Mouse (Mus musculus) MEL (cell line): ENCODE measurements around the gene Cxcl17. TPM values are rescaled to one million over a fixed set of nuclear protein-coding genes. Genes with fewer than 3 reads are reported as not detected.

Experiments used
- DNase-seq: peaks from one replicate; pipeline ENCODE4 v3.0.0; 2011; ENCODE audit warnings: low read depth, low spot score
- H3K27ac ChIP-seq: 2 replicates; pipeline ENCODE4 v1.5.1; 2012; ENCODE audit warnings: low read depth, mild to moderate bottlenecking, control low read depth, low read length, moderate library complexity; ENCODE audit not compliant: control insufficient read depth
- H3K27me3 ChIP-seq, 2 experiments: fragments of 150-350 bp in 1 of 2; sonication (generic) in 1 of 2; 2 replicates each; pipeline ENCODE4 v1.6.1; 2012; ENCODE audit warnings: low read length in 2 of 2, mild to moderate bottlenecking in 2 of 2, improper control_type of control experiment in 1 of 2, moderate library complexity in 1 of 2; ENCODE audit not compliant: insufficient read depth in 2 of 2, control insufficient read depth in 1 of 2
- H3K36me3 ChIP-seq, 2 experiments: 2 replicates each; pipeline ENCODE4 v1.6.1; 2012 to 2014; ENCODE audit warnings: low read length in 2 of 2, improper control_type of control experiment in 1 of 2, inconsistent platforms in 1 of 2, mild to moderate bottlenecking in 1 of 2; ENCODE audit not compliant: insufficient read depth in 2 of 2, control insufficient read depth in 1 of 2
- H3K4me1 ChIP-seq, 2 experiments: fragments of 150-350 bp in 1 of 2; sonication (generic) in 1 of 2; 2 replicates each; pipeline ENCODE4 v1.6.1; 2012; ENCODE audit warnings: low read length in 2 of 2, improper control_type of control experiment in 1 of 2, mild to moderate bottlenecking in 1 of 2; ENCODE audit not compliant: insufficient read depth in 2 of 2, control insufficient read depth in 1 of 2
- H3K4me3 ChIP-seq, 2 experiments: fragments of 150-350 bp in 1 of 2; sonication (generic) in 1 of 2; 2 replicates each; pipeline ENCODE4 v1.5.1; 2012; ENCODE audit warnings: low read depth in 2 of 2, low read length in 2 of 2, mild to moderate bottlenecking in 2 of 2, moderate library complexity in 2 of 2, control low read depth in 1 of 2, improper control_type of control experiment in 1 of 2; ENCODE audit not compliant: control insufficient read depth in 1 of 2, insufficient read depth in 1 of 2
- H3K79me2 ChIP-seq: 2 replicates; pipeline ENCODE4 v1.6.1; 2012; ENCODE audit warnings: mild to moderate bottlenecking, low read length, moderate library complexity; ENCODE audit not compliant: control insufficient read depth, poor library complexity, insufficient read depth
- H3K9ac ChIP-seq: 2 replicates; pipeline ENCODE4 v1.6.1; 2012; ENCODE audit warnings: low read depth, mild to moderate bottlenecking, control low read depth, low read length, moderate library complexity; ENCODE audit not compliant: control insufficient read depth, poor library complexity, severe bottlenecking
- H3K9me3 ChIP-seq: fragments of 150-350 bp; sonication (generic); replicated peaks from 2 replicates; pipeline ENCODE4 v1.6.1; 2012; ENCODE audit warnings: mild to moderate bottlenecking, low read length, improper control_type of control experiment, moderate library complexity; ENCODE audit not compliant: insufficient read depth
- CHD2 ChIP-seq: IDR thresholded peaks from 2 replicates; pipeline ENCODE4 v1.6.1; 2011; ENCODE audit warnings: low read length, improper control_type of control experiment
- CTCF ChIP-seq, 3 experiments: IDR thresholded peaks in 2 of 3; conservative IDR thresholded peaks in 1 of 3; 2 replicates each; pipeline ENCODE4 v1.5.1; 2011 to 2012; ENCODE audit warnings: low read length in 3 of 3, low read depth in 2 of 3, mild to moderate bottlenecking in 2 of 3, improper control_type of control experiment in 1 of 3, inconsistent platforms in 1 of 3, mixed read lengths in 1 of 3, moderate library complexity in 1 of 3; ENCODE audit not compliant: control insufficient read depth in 1 of 3, insufficient read depth in 1 of 3, poor library complexity in 1 of 3, severe bottlenecking in 1 of 3
- E2F4 ChIP-seq: IDR thresholded peaks from 2 replicates; pipeline ENCODE4 v1.6.1; 2011; ENCODE audit warnings: low read depth, low read length, improper control_type of control experiment, borderline replicate concordance
- EP300 ChIP-seq, 2 experiments: IDR thresholded peaks; 2 replicates each; pipeline ENCODE4 v1.6.1; 2011; ENCODE audit warnings: improper control_type of control experiment in 2 of 2, low read length in 2 of 2, low read depth in 1 of 2, mild to moderate bottlenecking in 1 of 2
- ETS1 ChIP-seq: IDR thresholded peaks from 2 replicates; pipeline ENCODE4 v1.6.1; 2012; ENCODE audit warnings: low read depth, mild to moderate bottlenecking, inconsistent platforms, low read length, improper control_type of control experiment, moderate library complexity
- GABPA ChIP-seq: IDR thresholded peaks from 2 replicates; pipeline ENCODE4 v1.6.1; 2012; ENCODE audit warnings: low read depth, mild to moderate bottlenecking, inconsistent platforms, low read length, improper control_type of control experiment, moderate library complexity
- GATA1 ChIP-seq: IDR thresholded peaks from 2 replicates; pipeline ENCODE4 v1.6.1; 2011; ENCODE audit warnings: low read depth, low read length, improper control_type of control experiment
- HCFC1 ChIP-seq: IDR thresholded peaks from 2 replicates; pipeline ENCODE4 v1.6.1; 2012; ENCODE audit warnings: low read depth, mild to moderate bottlenecking, inconsistent platforms, low read length, improper control_type of control experiment, moderate library complexity
- MAFK ChIP-seq: IDR thresholded peaks from 2 replicates; pipeline ENCODE4 v1.6.1; 2011; ENCODE audit warnings: low read depth, mild to moderate bottlenecking, low read length, improper control_type of control experiment, borderline replicate concordance
- MAX ChIP-seq: IDR thresholded peaks from 2 replicates; pipeline ENCODE4 v1.6.1; 2011; ENCODE audit warnings: low read length, improper control_type of control experiment
- MAZ ChIP-seq: IDR thresholded peaks from 2 replicates; pipeline ENCODE4 v1.6.1; 2012; ENCODE audit warnings: low read depth, mild to moderate bottlenecking, inconsistent platforms, low read length, improper control_type of control experiment
- MEF2A ChIP-seq: IDR thresholded peaks from 2 replicates; pipeline ENCODE4 v1.6.1; 2014; ENCODE audit warnings: low read depth, mild to moderate bottlenecking, inconsistent platforms, low read length, improper control_type of control experiment; ENCODE audit not compliant: poor library complexity, insufficient replicate concordance, severe bottlenecking; ENCODE audit errors: extremely low read depth
- MXI1 ChIP-seq: IDR thresholded peaks from 2 replicates; pipeline ENCODE4 v1.6.1; 2011; ENCODE audit warnings: mild to moderate bottlenecking, low read depth, low read length, improper control_type of control experiment
- MYB ChIP-seq: IDR thresholded peaks from 2 replicates; pipeline ENCODE4 v1.6.1; 2011; ENCODE audit warnings: mild to moderate bottlenecking, low read depth, low read length, improper control_type of control experiment
- MYC ChIP-seq: IDR thresholded peaks from 2 replicates; pipeline ENCODE4 v1.6.1; 2011; ENCODE audit warnings: low read depth, mild to moderate bottlenecking, low read length, improper control_type of control experiment, moderate library complexity
- NELFE ChIP-seq: IDR thresholded peaks from 2 replicates; pipeline ENCODE4 v1.6.1; 2011; ENCODE audit warnings: low read depth, low read length, improper control_type of control experiment
- POLR2A ChIP-seq, 2 experiments: IDR thresholded peaks; 2 replicates each; pipeline ENCODE4 v1.6.1; 2011 to 2012; ENCODE audit warnings: low read length in 2 of 2, mild to moderate bottlenecking in 2 of 2, control low read depth in 1 of 2, improper control_type of control experiment in 1 of 2, low read depth in 1 of 2, moderate library complexity in 1 of 2; ENCODE audit not compliant: control insufficient read depth in 1 of 2, insufficient read depth in 1 of 2, poor library complexity in 1 of 2
- POLR2AphosphoS2 ChIP-seq: IDR thresholded peaks from 2 replicates; pipeline ENCODE4 v1.6.1; 2011; ENCODE audit warnings: low read length, improper control_type of control experiment
- POLR2AphosphoS5 ChIP-seq: IDR thresholded peaks from 2 replicates; pipeline ENCODE4 v1.6.1; 2012; ENCODE audit warnings: low read depth, borderline replicate concordance, mild to moderate bottlenecking, inconsistent platforms, low read length, moderate library complexity, mixed read lengths
- RCOR1 ChIP-seq: IDR thresholded peaks from 2 replicates; pipeline ENCODE4 v1.6.1; 2012; ENCODE audit warnings: low read depth, mild to moderate bottlenecking, inconsistent platforms, low read length, improper control_type of control experiment
- SIN3A ChIP-seq: IDR thresholded peaks from 2 replicates; pipeline ENCODE4 v1.6.1; 2012; ENCODE audit warnings: low read length, improper control_type of control experiment, inconsistent platforms
- SMC3 ChIP-seq: IDR thresholded peaks from 2 replicates; pipeline ENCODE4 v1.6.1; 2011; ENCODE audit warnings: low read depth, low read length, improper control_type of control experiment
- TCF12 ChIP-seq: IDR thresholded peaks from 2 replicates; pipeline ENCODE4 v1.6.1; 2014; ENCODE audit warnings: low read depth, mild to moderate bottlenecking, inconsistent platforms, low read length, improper control_type of control experiment, moderate library complexity
- UBTF ChIP-seq: IDR thresholded peaks from 2 replicates; pipeline ENCODE4 v1.6.1; 2012; ENCODE audit warnings: low read depth, mild to moderate bottlenecking, inconsistent platforms, low read length, improper control_type of control experiment, moderate library complexity, borderline replicate concordance; ENCODE audit not compliant: insufficient read depth
- USF1 ChIP-seq: IDR thresholded peaks from 2 replicates; pipeline ENCODE4 v1.6.1; 2014; ENCODE audit warnings: low read depth, mild to moderate bottlenecking, inconsistent platforms, low read length, improper control_type of control experiment, moderate library complexity
- USF2 ChIP-seq, 2 experiments: IDR thresholded peaks; 2 replicates each; pipeline ENCODE4 v1.6.1; 2011 to 2012; ENCODE audit warnings: improper control_type of control experiment in 2 of 2, low read length in 2 of 2, borderline replicate concordance in 1 of 2, inconsistent platforms in 1 of 2, low read depth in 1 of 2, mild to moderate bottlenecking in 1 of 2; ENCODE audit not compliant: insufficient read depth in 1 of 2
- ZC3H11A ChIP-seq: IDR thresholded peaks from 2 replicates; pipeline ENCODE4 v1.6.1; 2012; ENCODE audit warnings: low read depth, mild to moderate bottlenecking, inconsistent platforms, low read length, improper control_type of control experiment
- ZKSCAN1 ChIP-seq: IDR thresholded peaks from 2 replicates; pipeline ENCODE4 v1.6.1; 2012; ENCODE audit warnings: low read depth, mild to moderate bottlenecking, inconsistent platforms, low read length, improper control_type of control experiment, moderate library complexity
- polyA plus RNA-seq, 2 experiments: library from polyadenylated mRNA; stranded (reverse) in 1 of 2; unstranded in 1 of 2; fragments of >175 nt in 1 of 2; fragments of >200 nt in 1 of 2; gene quantifications; 2 replicates each; pipeline versions ENCODE4 v1.2.1 to v1.2.4; 2012; ENCODE audit warnings: low replicate concordance in 2 of 2, low read depth in 1 of 2; ENCODE audit not compliant: insufficient read length in 2 of 2, insufficient read depth in 1 of 2, missing spikeins in 1 of 2
- total RNA-seq: library from RNA; depleted of rRNA; stranded (reverse); fragments of 300-350 nt; gene quantifications from 2 replicates; pipeline ENCODE4 v1.2.3, GENCODE M21; 2012

Cxcl17 gene
- total and polyA plus RNA-seq, 3 experiments: not detected

GRCm38 (mm10) chr7:25434654-25435545 is 22.2 kb upstream of the Cxcl17 start:
- Histone ChIP-seq H3K79me2 (no peaks in the 10 kb centered on the region), H3K4me3 (no peak overlapping the region), H3K27me3 (no peaks in the 10 kb centered on the region)
- no peak for DNase-seq
- TF ChIP-seq MAFK (no peak), GATA1 (no peak), E2F4 (no peak), SMC3 (no peak), CHD2 (no peak), GABPA (no peak), POLR2AphosphoS5 (no peak), ZKSCAN1 (no peak), MYB (no peak), HCFC1 (no peak), USF2 (IDR thresholded peaks at IDR 0.05; ENCODE audit: borderline replicate concordance in 1 of 2, insufficient read depth in 1 of 2, low read depth in 1 of 2, low read length in 2 of 2) (no peak), NELFE (no peak), ETS1 (no peak), SIN3A (no peak), RCOR1 (no peak), MAX (no peak)
- TF ChIP-seq, all 39 proteins: peak for 0
- Histone ChIP-seq H3K36me3 (no peaks in the 10 kb centered on the region), H3K9ac (no peak overlapping the region), H3K4me1 (no peaks in the 10 kb centered on the region), H3K27ac (no peak overlapping the region), H3K9me3 (no peaks in the 10 kb centered on the region)

GRCm38 (mm10) chr7:25433781-25434560 is 21.3 kb upstream of the Cxcl17 start:
- Histone ChIP-seq H3K4me3 (no peak overlapping the region), H3K9ac (no peak overlapping the region), H3K9me3 (no peaks in the 10 kb centered on the region), H3K27ac (no peak overlapping the region), H3K4me1 (no peaks in the 10 kb centered on the region), H3K27me3 (no peaks in the 10 kb centered on the region), H3K36me3 (no peaks in the 10 kb centered on the region), H3K79me2 (no peaks in the 10 kb centered on the region)
- TF ChIP-seq CHD2 (no peak), SMC3 (no peak), HCFC1 (no peak), EP300 (IDR thresholded peaks at IDR 0.05; ENCODE audit: low read depth in 1 of 2, low read length in 2 of 2) (no peak), USF2 (IDR thresholded peaks at IDR 0.05; ENCODE audit: borderline replicate concordance in 1 of 2, insufficient read depth in 1 of 2, low read depth in 1 of 2, low read length in 2 of 2) (no peak), POLR2A (IDR thresholded peaks at IDR 0.05; ENCODE audit: control insufficient read depth in 1 of 2, insufficient read depth in 1 of 2, low read depth in 1 of 2, low read length in 2 of 2, poor library complexity in 1 of 2) (no peak), GABPA (no peak), SIN3A (no peak), USF1 (no peak), MYC (no peak), MXI1 (no peak), MAX (no peak), CTCF (IDR thresholded peaks at IDR 0.05 in 2 of 3, conservative IDR thresholded peaks at IDR 0.05 in 1 of 3; ENCODE audit: control insufficient read depth in 1 of 3, insufficient read depth in 1 of 3, low read depth in 2 of 3, low read length in 3 of 3, poor library complexity in 1 of 3, severe bottlenecking in 1 of 3) (no peak), MEF2A (no peak), POLR2AphosphoS2 (no peak), UBTF (no peak), ZC3H11A (no peak), MAZ (no peak), TCF12 (no peak)
- no peak for DNase-seq
